Mouse (Mus musculus): ENCODE results near the gene H2afy2.

DNA sequence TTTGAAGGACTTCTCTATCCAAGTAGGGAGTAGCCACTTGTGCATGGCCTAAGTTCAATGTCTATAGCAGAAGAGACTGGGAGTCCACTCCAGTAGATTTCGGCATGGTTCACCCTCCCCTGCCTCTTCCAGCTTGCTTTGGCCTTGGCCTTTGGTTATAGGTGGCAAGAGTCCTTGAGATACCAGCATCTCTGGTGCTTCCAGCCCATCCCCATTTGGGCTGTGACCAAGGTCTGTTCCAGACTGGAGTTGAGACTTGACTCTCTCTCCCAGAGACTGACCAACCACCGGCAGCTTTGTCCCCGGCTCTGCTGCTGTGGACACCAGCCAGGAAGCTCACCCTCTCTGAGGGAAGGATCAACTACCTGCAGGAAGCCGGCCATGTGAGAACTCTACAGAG is 45.8 kb downstream of the H2afy2 start:
- no peak for TF ChIP-seq ZC3H11A (IDR thresholded peaks at IDR 0.05; ENCODE audit: borderline replicate concordance, low read depth, low read length)
- TF ChIP-seq HCFC1 (IDR thresholded peaks at IDR 0.05; ENCODE audit: borderline replicate concordance, insufficient read depth, low read length) = no peak
- no peak for TF ChIP-seq CHD2 (IDR thresholded peaks at IDR 0.05; ENCODE audit: low read depth, low read length)
